Mouse (Mus musculus) mature B cell (primary cell): Measurements from ENCODE around the gene Cep89.

Experiments used
- in situ Hi-C: fragments of 300-500 bp; cut with MboI; formaldehyde crosslinking; loops from 2 replicates; pipeline ENCODE4 v1.14.3; 2019

Cep89 gene

GRCm38 (mm10) chr7:35396542-35397168 is at the start of gene Cep89, which contains the start of gene Faap24:
Cep89 (plus strand) TSS chr7:35397035.
Faap24 (minus strand) TSS chr7:35396836.
- in situ Hi-C loops, result no loop called here

GRCm38 (mm10) chr7:35347918-35348700 is 48.7 kb upstream of the Cep89 start:
- in situ Hi-C loops, result no loop called here

GRCm38 (mm10) chr7:35349022-35349421 is 47.8 kb upstream of the Cep89 start:
- in situ Hi-C loops, result no loop called here

GRCm38 (mm10) chr7:35349886-35350684 is 46.8 kb upstream of the Cep89 start:
- in situ Hi-C loops, result no loop called here

- in situ Hi-C loops, result no loop called here
Measured at GRCm38 (mm10) chr7:35351155-35351554, 45.7 kb upstream of the Cep89 start.

GRCm38 (mm10) chr7:35353306-35353705 is 43.5 kb upstream of the Cep89 start:
- in situ Hi-C loops, result no loop called here

- in situ Hi-C loops, result no loop called here
Measured at GRCm38 (mm10) chr7:35355303-35355872, 41.4 kb upstream of the Cep89 start.

GRCm38 (mm10) chr7:35357621-35358020 is 39.2 kb upstream of the Cep89 start:
- in situ Hi-C loops, result no loop called here

- in situ Hi-C loops, result no loop called here
Measured at GRCm38 (mm10) chr7:35362253-35362652, 34.6 kb upstream of the Cep89 start.

GRCm38 (mm10) chr7:35362868-35363267 is 34.0 kb upstream of the Cep89 start:
- in situ Hi-C loops, result no loop called here

GRCm38 (mm10) chr7:35365161-35365910 is 31.5 kb upstream of the Cep89 start:
- in situ Hi-C loops, result no loop called here

GRCm38 (mm10) chr7:35371096-35371495 is 25.7 kb upstream of the Cep89 start:
- in situ Hi-C loops, result no loop called here

GRCm38 (mm10) chr7:35372483-35373017 is 24.3 kb upstream of the Cep89 start:
- in situ Hi-C loops, result no loop called here

GRCm38 (mm10) chr7:35373146-35373989 is 23.5 kb upstream of the Cep89 start:
- in situ Hi-C loops, result no loop called here

- in situ Hi-C loops, result no loop called here
Measured at GRCm38 (mm10) chr7:35374265-35374664, 22.6 kb upstream of the Cep89 start.

GRCm38 (mm10) chr7:35376623-35377022 is 20.2 kb upstream of the Cep89 start:
- in situ Hi-C loops, result no loop called here

GRCm38 (mm10) chr7:35379492-35380119 is 17.2 kb upstream of the Cep89 start:
- in situ Hi-C loops, result no loop called here

- in situ Hi-C loops, result no loop called here
Measured at GRCm38 (mm10) chr7:35380351-35380750, 16.5 kb upstream of the Cep89 start.

- in situ Hi-C loops, result no loop called here
Measured at GRCm38 (mm10) chr7:35381861-35382260, 15.0 kb upstream of the Cep89 start.
